Mouse (Mus musculus) NIH3T3 (cell line): Measurements from ENCODE around the gene Swsap1.
A peak's percentile ranks its signal among the peaks of the same experiment; 100 is the strongest.

Source experiments
- DNase-seq: peaks from one replicate; pipeline ENCODE4 v3.0.0-alpha.2; 2012; ENCODE audit warnings: low read depth

Gene Swsap1

GRCm38 (mm10) chr9:21936692-21937570 lies 18.6 kb upstream of the Swsap1 start, which contains the start of gene Plppr2:
TSS of gene Plppr2 (plus strand) at chr9:21937033.
- DNase-seq: peak; percentile 97

- no peak for DNase-seq
These were observed 17.8 kb upstream of the Swsap1 start for GRCm38 (mm10) chr9:21937711-21938175.

- no peak for DNase-seq
These were observed 17.2 kb upstream of the Swsap1 start for GRCm38 (mm10) chr9:21938234-21938855.

GRCm38 (mm10) chr9:21943046-21943445 lies 12.5 kb upstream of the Swsap1 start:
- no peak for DNase-seq

GRCm38 (mm10) chr9:21943638-21944037 lies 11.9 kb upstream of the Swsap1 start:
- no peak for DNase-seq

- no peak for DNase-seq
These were observed 11.3 kb upstream of the Swsap1 start for GRCm38 (mm10) chr9:21944267-21944666.

GRCm38 (mm10) chr9:21947540-21948130 lies 7.9 kb upstream of the Swsap1 start:
- DNase-seq: no peak

- no peak for DNase-seq
These were observed 7.4 kb upstream of the Swsap1 start for GRCm38 (mm10) chr9:21948146-21948545.

- DNase-seq: no peak
These were observed 6.8 kb upstream of the Swsap1 start for GRCm38 (mm10) chr9:21948790-21949189.

GRCm38 (mm10) chr9:21950322-21950721 lies 5.2 kb upstream of the Swsap1 start:
- peak; percentile 79 for DNase-seq

GRCm38 (mm10) chr9:21951977-21952376 lies 3.6 kb upstream of the Swsap1 start:
- no peak for DNase-seq

- DNase-seq: no peak
These were observed 2.0 kb upstream of the Swsap1 start for GRCm38 (mm10) chr9:21953600-21953999.

- DNase-seq: no peak
These were observed 920 bp upstream of the Swsap1 start for GRCm38 (mm10) chr9:21954635-21955034.

- DNase-seq: no peak
These were observed 358 bp upstream of the Swsap1 start for GRCm38 (mm10) chr9:21955225-21955569.

- no peak for DNase-seq
These were observed 2.8 kb downstream of the Swsap1 start for GRCm38 (mm10) chr9:21958372-21958771.

- no peak for DNase-seq
These were observed 3.7 kb downstream of the Swsap1 start for GRCm38 (mm10) chr9:21959244-21959643.

- DNase-seq: no peak
These were observed 4.6 kb downstream of the Swsap1 start for GRCm38 (mm10) chr9:21960135-21960534.

- DNase-seq: no peak
These were observed 5.1 kb downstream of the Swsap1 start for GRCm38 (mm10) chr9:21960558-21961208.

GRCm38 (mm10) chr9:21961366-21961980 lies 5.9 kb downstream of the Swsap1 start:
- DNase-seq: no peak

GRCm38 (mm10) chr9:21962010-21962409 lies 6.5 kb downstream of the Swsap1 start:
- no peak for DNase-seq

GRCm38 (mm10) chr9:21962416-21963059 lies 7.0 kb downstream of the Swsap1 start:
- no peak for DNase-seq
